Mouse (Mus musculus): ENCODE measurements around the gene Egfl6.

GRCm38 (mm10) chrX:166620900-166621299, 35.4 kb upstream of the Egfl6 start:
- TF ChIP-seq CTCF (IDR thresholded peaks at IDR 0.05) (no peak), EP300 (IDR thresholded peaks at IDR 0.05; ENCODE audit: insufficient read depth, low read depth, low read length) (no peak), POLR2A (IDR thresholded peaks at IDR 0.05; ENCODE audit: insufficient read depth, low read depth, low read length) (no peak)
